Mouse (Mus musculus) forebrain, postnatal 0 days (tissue): ENCODE measurements around the gene Myct1. TPM values are rescaled to one million over a fixed set of nuclear protein-coding genes. Genes with fewer than 3 reads are reported as not detected.

Experiments used
- ATAC-seq: fragments of 200-750 bp; cut with Nextera tagmentation; 2 replicates; pipeline ENCODE4 v1.8.0; 2017; ENCODE audit warnings: mild to moderate bottlenecking, moderate library complexity
- DNase-seq: peaks from one replicate; pipeline ENCODE4 v3.0.0-alpha.2; 2015
- H3K27ac ChIP-seq: fragments of 300-500 bp; sonication (generic); 2 replicates; pipeline ENCODE4 v1.5.1; 2014; ENCODE audit warnings: low read depth, mild to moderate bottlenecking, antibody characterized with exemption, low read length, moderate library complexity, mixed read lengths
- H3K27me3 ChIP-seq: fragments of 300-500 bp; sonication (generic); 2 replicates; pipeline ENCODE4 v1.6.1; 2014; ENCODE audit warnings: mild to moderate bottlenecking, low read length, mixed read lengths; ENCODE audit not compliant: insufficient read depth
- H3K36me3 ChIP-seq: fragments of 300-500 bp; sonication (generic); 2 replicates; pipeline ENCODE4 v1.6.1; 2014; ENCODE audit warnings: mild to moderate bottlenecking, moderate library complexity; ENCODE audit not compliant: insufficient read depth
- H3K4me1 ChIP-seq: fragments of 300-500 bp; sonication (generic); 2 replicates; pipeline ENCODE4 v1.6.1; 2014; ENCODE audit warnings: antibody characterized with exemption; ENCODE audit not compliant: insufficient read depth
- H3K4me2 ChIP-seq: fragments of 300-500 bp; sonication (generic); 2 replicates; pipeline ENCODE4 v1.6.1; 2014; ENCODE audit warnings: low read depth, mild to moderate bottlenecking, moderate library complexity
- H3K4me3 ChIP-seq: fragments of 300-500 bp; sonication (generic); 2 replicates; pipeline ENCODE4 v1.5.1; 2014; ENCODE audit warnings: low read depth, low read length, mixed read lengths
- H3K9ac ChIP-seq: fragments of 300-500 bp; sonication (generic); 2 replicates; pipeline ENCODE4 v1.6.1; 2014; ENCODE audit warnings: mild to moderate bottlenecking
- H3K9me3 ChIP-seq: fragments of 300-500 bp; sonication (generic); 2 replicates; pipeline ENCODE4 v1.6.1; 2016; ENCODE audit warnings: low read length
- CTCF ChIP-seq: sonication (generic); IDR thresholded peaks from 2 replicates; pipeline ENCODE4 v1.5.1; 2016; ENCODE audit warnings: antibody characterized with exemption, control low read depth, low read depth
- WGBS: fragments of 180-500 bp; shearing (Covaris S2); extraction: QIAGEN DNeasy Blood & Tissue Kit; methylation state at CpG from one replicate; pipeline ENCODE4 v1.1.7; 2014; 5-methylcytosine and 5-hydroxymethylcytosine counted together
- polyA plus RNA-seq: library from polyadenylated mRNA; unstranded; fragments of >200 nt; fragmentation: Nextera tagmentation; extraction: Ambion mirVana; gene quantifications from 2 replicates; pipeline ENCODE4 v1.2.1, GENCODE M21; 2015
- total RNA-seq: library from RNA; depleted of rRNA; stranded (reverse); fragments of >200 nt; gene quantifications from 2 replicates; pipeline ENCODE4 v1.2.3, GENCODE M21; 2014

Gene Myct1
- total and polyA plus RNA-seq, 2 experiments from 2014 or later, result 0.81 to 0.90 TPM

DNA sequence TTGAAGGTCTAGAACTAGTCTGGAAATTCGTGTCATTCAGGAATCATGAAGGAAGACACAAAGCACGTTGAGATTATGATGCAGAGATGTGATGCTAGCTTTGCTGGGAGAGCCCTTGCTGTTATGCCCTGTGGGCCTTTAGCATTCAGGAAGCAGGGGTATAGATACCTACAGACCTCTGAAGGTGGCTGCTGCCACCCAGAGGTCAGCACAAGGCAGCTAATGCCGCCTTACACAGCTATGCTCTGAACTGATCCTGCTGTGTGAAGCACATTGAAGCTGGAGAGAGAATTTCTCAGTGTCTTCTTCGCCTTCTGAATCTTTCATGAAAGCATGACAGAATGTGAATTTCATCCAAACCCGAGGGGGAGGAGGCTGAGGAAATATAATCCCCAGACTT, 38.6 kb upstream of the Myct1 start:
- WGBS, result 22% methylated on average over 5 of the region's 5 CpGs

DNA sequence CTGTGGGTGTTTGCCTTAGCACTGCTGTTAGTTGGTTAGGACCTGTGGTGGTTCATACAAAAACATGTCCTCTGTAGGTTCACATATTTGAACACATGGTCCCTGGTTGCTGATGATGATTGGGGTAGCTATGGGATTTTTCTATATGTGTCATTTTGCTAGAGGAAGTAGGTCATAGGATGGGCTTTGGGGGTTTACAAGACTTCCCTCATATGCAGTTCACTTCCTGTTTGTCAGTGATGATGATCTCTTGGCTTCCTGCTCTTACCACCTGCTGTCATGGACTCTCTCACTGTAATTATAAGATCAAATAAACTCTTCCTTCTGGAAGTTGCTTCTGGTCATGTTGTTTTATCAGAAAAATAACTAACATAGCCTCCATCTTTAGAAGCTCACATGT, 34.8 kb upstream of the Myct1 start:
- no peak overlapping the region for H3K4me3 ChIP-seq
- no peaks in the 10 kb centered on the region for H3K9me3 ChIP-seq
- no peak overlapping the region for H3K27ac ChIP-seq
- no peak for TF ChIP-seq CTCF
- H3K4me1 ChIP-seq, result no peaks in the 10 kb centered on the region
- no peak overlapping the region for H3K4me2 ChIP-seq
- ATAC-seq (no peak), DNase-seq (no peak)
- no peaks in the 10 kb centered on the region for H3K27me3 ChIP-seq
- no peak overlapping the region for H3K9ac ChIP-seq
- H3K36me3 ChIP-seq, result no peaks in the 10 kb centered on the region

More for the DNA sequence above, 38.6 kb upstream of the Myct1 start:
- ATAC-seq, result peak; percentile 74
- Histone ChIP-seq H3K4me1 (no peaks in the 10 kb centered on the region; the same call in 1 of the 2 replicates), H3K27ac (no peak overlapping the region), H3K9ac (no peak overlapping the region), H3K4me2 (no peak overlapping the region), H3K4me3 (no peak overlapping the region), H3K27me3 (no peaks in the 10 kb centered on the region), H3K36me3 (no peaks in the 10 kb centered on the region), H3K9me3 (no peaks in the 10 kb centered on the region)
- peak; percentile 65 for TF ChIP-seq CTCF
- peak; percentile 52 for DNase-seq

DNA sequence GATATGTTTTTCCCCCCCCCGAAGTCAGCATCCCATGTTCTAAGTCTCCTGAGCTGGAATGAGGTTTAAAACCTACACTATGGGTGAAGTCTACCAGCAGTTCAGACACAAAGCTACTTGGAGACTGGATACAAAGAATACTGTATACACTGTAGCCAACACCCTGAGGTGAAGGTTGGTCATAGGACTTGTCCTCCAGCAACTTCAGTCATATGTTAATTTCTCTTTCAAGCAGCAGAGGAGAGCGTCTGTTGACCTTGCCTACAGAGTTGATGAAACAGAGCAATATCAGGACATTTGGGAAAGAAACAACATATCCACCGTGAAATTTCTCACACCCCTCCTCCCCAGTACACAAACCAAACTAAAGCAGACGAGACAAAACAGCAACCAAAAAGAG, 33.0 kb upstream of the Myct1 start:
- ATAC-seq (no peak), DNase-seq (no peak)
- Histone ChIP-seq H3K36me3 (no peaks in the 10 kb centered on the region), H3K9me3 (no peaks in the 10 kb centered on the region), H3K27me3 (no peaks in the 10 kb centered on the region), H3K27ac (no peak overlapping the region), H3K4me1 (no peaks in the 10 kb centered on the region), H3K4me3 (no peak overlapping the region), H3K4me2 (no peak overlapping the region), H3K9ac (no peak overlapping the region)
- TF ChIP-seq CTCF, result no peak
- 89% methylated on average over 4 of the region's 4 CpGs for WGBS

DNA sequence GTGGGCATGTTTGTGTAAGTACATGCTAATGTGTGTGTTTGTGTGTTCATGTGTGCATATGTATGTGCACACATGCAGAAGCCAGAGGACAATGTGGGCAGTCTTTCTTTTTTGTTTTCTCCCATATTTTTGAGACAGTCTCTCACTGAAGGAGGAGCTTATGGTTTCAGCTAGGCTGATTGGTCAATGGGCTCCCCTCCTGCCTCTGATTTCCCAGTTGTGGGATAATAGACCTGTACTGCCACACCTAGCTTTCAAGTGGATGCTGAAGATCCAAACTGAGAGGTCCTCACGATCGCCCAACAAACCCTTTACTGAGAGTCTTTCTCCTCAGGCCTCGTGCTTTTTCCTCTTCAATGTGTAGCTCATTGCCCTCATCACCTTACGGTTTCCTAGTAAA, 31.9 kb upstream of the Myct1 start:
- H3K27me3 ChIP-seq, result no peaks in the 10 kb centered on the region
- no peaks in the 10 kb centered on the region for H3K9me3 ChIP-seq
- 90% methylated on average over 4 of the region's 4 CpGs for WGBS
- H3K4me2 ChIP-seq, result no peak overlapping the region
- H3K36me3 ChIP-seq, result no peaks in the 10 kb centered on the region
- no peak overlapping the region for H3K9ac ChIP-seq
- no peaks in the 10 kb centered on the region for H3K4me1 ChIP-seq
- ATAC-seq (no peak), DNase-seq (no peak)
- H3K27ac ChIP-seq, result no peak overlapping the region
- TF ChIP-seq CTCF, result no peak
- no peak overlapping the region for H3K4me3 ChIP-seq

DNA sequence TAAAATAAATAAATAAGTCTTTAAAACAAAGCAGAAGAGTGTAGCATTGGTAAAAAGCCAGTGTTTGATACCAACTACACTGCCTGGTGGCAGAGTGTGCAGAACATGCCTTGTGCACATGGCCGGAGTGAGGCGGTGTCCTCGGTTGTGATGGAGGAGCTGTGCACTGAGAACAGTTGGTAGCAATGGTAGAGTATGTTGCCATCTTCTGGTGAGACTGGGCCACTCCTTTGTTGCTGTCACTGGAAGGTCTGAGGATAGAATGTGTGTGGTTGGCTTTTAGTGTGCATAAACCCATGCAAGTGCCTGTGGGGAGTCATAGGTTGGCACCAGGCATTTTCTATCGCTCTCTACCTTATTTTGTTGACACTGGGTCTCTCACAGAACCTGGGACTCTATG, 24.6 kb upstream of the Myct1 start:
- no peaks in the 10 kb centered on the region for H3K36me3 ChIP-seq

DNA sequence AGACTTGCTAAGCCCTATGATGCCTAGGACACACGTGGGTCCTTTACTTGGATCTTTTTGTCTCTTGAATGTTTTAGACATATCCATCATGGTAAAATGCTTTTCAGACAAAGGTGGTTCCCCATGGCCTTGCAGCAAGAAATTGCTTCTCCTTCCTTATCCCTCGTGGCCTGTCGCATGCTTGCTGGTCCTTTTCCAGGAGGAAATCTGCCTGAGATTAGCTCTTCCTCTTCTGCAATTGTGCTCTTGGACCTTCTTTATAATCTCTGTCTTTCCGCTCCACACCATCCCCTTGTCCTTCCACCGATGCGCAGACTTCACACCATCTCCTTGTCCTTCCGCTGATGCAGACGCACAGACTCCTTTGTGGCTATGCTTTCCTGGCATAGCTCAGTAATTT, 23.5 kb upstream of the Myct1 start:
- Histone ChIP-seq H3K27ac (no peak overlapping the region), H3K9me3 (no peaks in the 10 kb centered on the region), H3K36me3 (no peaks in the 10 kb centered on the region), H3K9ac (no peak overlapping the region), H3K4me2 (no peak overlapping the region), H3K4me1 (no peaks in the 10 kb centered on the region), H3K4me3 (no peak overlapping the region), H3K27me3 (no peaks in the 10 kb centered on the region)
- no peak for TF ChIP-seq CTCF
- 90% methylated on average over 8 of the region's 8 CpGs for WGBS
- ATAC-seq (no peak), DNase-seq (no peak)

More for the DNA sequence above, 24.6 kb upstream of the Myct1 start:
- Histone ChIP-seq H3K9ac (no peak overlapping the region), H3K27ac (no peak overlapping the region), H3K9me3 (no peaks in the 10 kb centered on the region), H3K4me2 (no peak overlapping the region), H3K4me3 (no peak overlapping the region), H3K4me1 (no peaks in the 10 kb centered on the region), H3K27me3 (no peaks in the 10 kb centered on the region)
- DNase-seq, result no peak
- TF ChIP-seq CTCF, result peak; percentile 15; the same call in 1 of the 2 replicates
- WGBS, result 96% methylated on average over 4 of the region's 4 CpGs
- no peak for ATAC-seq

DNA sequence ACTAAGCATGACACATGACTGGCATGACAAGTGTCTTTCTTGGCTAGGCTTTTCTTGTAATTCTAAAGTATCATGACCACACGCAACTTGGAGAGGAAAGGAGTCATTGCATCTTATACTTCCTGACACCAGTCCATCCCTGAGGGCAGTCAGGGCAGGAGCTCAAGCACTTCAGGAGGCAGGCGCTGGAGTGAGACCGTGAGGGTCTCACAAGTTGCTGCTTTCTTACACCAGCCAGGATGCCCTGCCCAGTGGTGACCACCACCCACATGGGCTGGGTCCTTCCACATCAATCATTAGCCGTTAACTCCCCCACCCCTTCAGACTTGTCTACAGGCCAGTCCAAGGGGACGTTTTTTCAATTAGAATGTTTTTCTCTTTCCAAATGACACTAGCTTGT, 22.2 kb upstream of the Myct1 start:
- 80% methylated on average over 5 of the region's 5 CpGs for WGBS
- TF ChIP-seq CTCF, result no peak
- no peaks in the 10 kb centered on the region for H3K9me3 ChIP-seq
- no peaks in the 10 kb centered on the region for H3K4me1 ChIP-seq
- H3K27ac ChIP-seq, result no peak overlapping the region
- H3K4me2 ChIP-seq, result no peak overlapping the region
- no peak for ATAC-seq
- H3K4me3 ChIP-seq, result no peak overlapping the region
- no peak overlapping the region for H3K9ac ChIP-seq
- no peaks in the 10 kb centered on the region for H3K27me3 ChIP-seq
- DNase-seq, result no peak
- no peaks in the 10 kb centered on the region for H3K36me3 ChIP-seq

DNA sequence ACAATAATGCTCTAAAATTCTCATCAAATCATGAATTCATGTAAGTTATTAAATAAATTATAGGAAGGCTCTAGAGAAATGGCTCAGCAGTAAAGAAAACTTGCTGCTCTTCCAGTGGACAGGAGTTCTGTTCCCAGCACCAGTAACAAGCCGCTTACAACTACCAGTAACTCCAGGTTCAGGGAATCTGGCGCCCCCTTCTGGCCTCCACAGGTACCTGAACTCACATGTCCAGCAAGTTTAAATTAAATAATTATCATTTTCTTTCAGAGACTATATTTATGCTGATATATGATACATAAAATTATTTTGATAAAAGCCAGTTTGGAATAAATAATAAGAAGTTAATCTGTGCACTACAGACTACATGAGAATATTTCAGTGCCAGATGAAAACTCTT, 20.2 kb upstream of the Myct1 start:
- 64% methylated on average over 2 of the region's 2 CpGs for whole genome bisulfite sequencing
- DNase-seq (no peak), ATAC-seq (no peak)
- H3K9me3 ChIP-seq, result no peaks in the 10 kb centered on the region
- H3K27me3 ChIP-seq, result no peaks in the 10 kb centered on the region
- H3K4me2 ChIP-seq, result no peak overlapping the region
- H3K4me1 ChIP-seq, result no peaks in the 10 kb centered on the region
- H3K27ac ChIP-seq, result no peak overlapping the region
- no peaks in the 10 kb centered on the region for H3K36me3 ChIP-seq
- H3K9ac ChIP-seq, result no peak overlapping the region
- H3K4me3 ChIP-seq, result no peak overlapping the region
- no peak for TF ChIP-seq CTCF
